ENCODE assay signal across 12 mouse cellular contexts in the genomic region with DNA sequence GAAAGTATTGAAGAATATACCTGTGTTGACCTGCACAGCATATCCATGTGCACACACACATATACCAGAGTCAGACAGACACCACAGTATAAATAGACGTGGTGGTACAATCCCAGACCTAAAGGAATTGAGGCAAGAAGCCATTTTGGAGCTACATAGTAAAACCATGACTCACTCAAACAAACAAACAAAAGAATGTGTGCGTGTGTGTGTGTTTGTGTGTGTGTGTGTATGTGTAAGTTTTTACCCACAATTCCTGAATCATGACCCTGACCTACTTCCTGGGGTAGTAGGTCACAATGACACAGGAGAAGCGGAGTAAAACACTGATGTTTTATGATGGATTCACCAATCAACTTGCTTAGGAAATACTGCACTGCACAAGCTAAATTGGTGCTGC. TPM values are rescaled to one million over a fixed set of nuclear protein-coding genes. Genes with fewer than 3 reads are reported as not detected.
A peak's percentile ranks its signal among the peaks of the same experiment; 100 is the strongest.
DNase-seq lines count a peak whose midpoint lies in the region; ATAC-seq and TF ChIP-seq lines count a peak whose summit lies in the region.
"Had no signal": no experiment of that assay in that cellular context is flagged by ENCODE, and none has a peak within 500 bp of the region (broad histone marks: within the 10 kb centered on the region; RNA-seq: fewer than 3 reads in every experiment).

No protein-coding gene starts in this region.

- no peak for DNase-seq in heart, adult 18-20 months
- DNase-seq in lung, embryonic 14.5 days: no peak
- DNase-seq in lung, adult 18-20 months: no peak
- no peak for DNase-seq in embryonic facial prominence, embryonic 14.5 days (ENCODE audit: low spot score)
- DNase-seq in thymus, postnatal 14 days: no peak
- DNase-seq: adrenal gland, adult 2 months; cerebellum, adult 18-20 months had no signal

- WGBS in heart, embryonic 13.5 days: 72% methylated on average over 3 of the region's 3 CpGs
- 54% methylated on average over 3 of the region's 3 CpGs for WGBS in lung, embryonic 14.5 days
- 73% methylated on average over 3 of the region's 3 CpGs for WGBS in embryonic facial prominence, embryonic 14.5 days
- 56% methylated on average over 3 of the region's 3 CpGs for WGBS in stomach, embryonic 14.5 days

- no peak overlapping the region for H3K9ac ChIP-seq in heart, embryonic 13.5 days
- H3K9ac ChIP-seq in lung, embryonic 14.5 days: no peak overlapping the region
- no peak overlapping the region for H3K9ac ChIP-seq in embryonic facial prominence, embryonic 14.5 days (ENCODE audit: low read depth, low read length)
- no peak overlapping the region for H3K9ac ChIP-seq in stomach, embryonic 14.5 days (replicated peaks; ENCODE audit: low read depth, low read length)

- H3K27ac ChIP-seq in heart, embryonic 13.5 days (replicated peaks): peak overlapping the region; percentile 95
- peak overlapping the region; percentile 96 for H3K27ac ChIP-seq in lung, embryonic 14.5 days (ENCODE audit: low read depth)
- peak overlapping the region; percentile 95 for H3K27ac ChIP-seq in embryonic facial prominence, embryonic 14.5 days (replicated peaks; ENCODE audit: low read depth, low read length)
- H3K27ac ChIP-seq in stomach, embryonic 14.5 days (ENCODE audit: low read length): peak overlapping the region; percentile 96

- H3K4me2 ChIP-seq in heart, embryonic 13.5 days: no peak overlapping the region
- H3K4me2 ChIP-seq in lung, embryonic 14.5 days: peak overlapping the region; percentile 37; the same call in 1 of the 2 replicates
- peak overlapping the region; percentile 32; the same call in 1 of the 2 replicates for H3K4me2 ChIP-seq in embryonic facial prominence, embryonic 14.5 days (ENCODE audit: low read depth, low read length)
- H3K4me2 ChIP-seq in stomach, embryonic 14.5 days (replicated peaks; ENCODE audit: low read depth, low read length): peak overlapping the region; percentile 8; the same call in 1 of the 2 replicates

- no peak for ATAC-seq in heart, embryonic 13.5 days (ENCODE audit: extremely low read depth, insufficient number of reproducible peaks, low FRiP score, low TSS enrichment)
- no peak for ATAC-seq in lung, embryonic 14.5 days (ENCODE audit: insufficient read depth)
- no peak for ATAC-seq in embryonic facial prominence, embryonic 14.5 days (ENCODE audit: low read depth)
- ATAC-seq in stomach, embryonic 14.5 days (ENCODE audit: insufficient number of reproducible peaks, insufficient read depth, low FRiP score, low read depth): no peak
- ATAC-seq in inflammation-experienced regulatory T-cells, adult 6 months: no peak

- H3K9me3 ChIP-seq in heart, embryonic 13.5 days: no peaks in the 10 kb centered on the region
- H3K9me3 ChIP-seq in lung, embryonic 14.5 days (ENCODE audit: low read depth, low read length): no peaks in the 10 kb centered on the region
- H3K9me3 ChIP-seq in embryonic facial prominence, embryonic 14.5 days (ENCODE audit: control insufficient read depth, low read length): no peaks in the 10 kb centered on the region
- no peaks in the 10 kb centered on the region for H3K9me3 ChIP-seq in stomach, embryonic 14.5 days (ENCODE audit: control insufficient read depth, low read depth, low read length)
- H3K9me3 ChIP-seq: megakaryocyte, embryonic 14.5 days had no signal

- H3K4me3 ChIP-seq in heart, embryonic 13.5 days: no peak overlapping the region
- no peak overlapping the region for H3K4me3 ChIP-seq in lung, embryonic 14.5 days (ENCODE audit: low read depth, low read length)
- H3K4me3 ChIP-seq in embryonic facial prominence, embryonic 14.5 days (ENCODE audit: low read depth, low read length): no peak overlapping the region
- no peak overlapping the region for H3K4me3 ChIP-seq in stomach, embryonic 14.5 days (ENCODE audit: low read depth, low read length)
- H3K4me3 ChIP-seq: megakaryocyte, embryonic 14.5 days had no signal

- TF ChIP-seq CTCF in lung, embryonic 14.5 days (IDR thresholded peaks at IDR 0.05; ENCODE audit: low read depth): no peak

- H3K4me1 ChIP-seq in heart, embryonic 13.5 days: peaks cover 40% of the 10 kb centered on the region
- peaks cover 25% of the 10 kb centered on the region for H3K4me1 ChIP-seq in lung, embryonic 14.5 days (ENCODE audit: insufficient read depth)
- H3K4me1 ChIP-seq in embryonic facial prominence, embryonic 14.5 days (ENCODE audit: control insufficient read depth, insufficient read depth, low read length): peaks cover 32% of the 10 kb centered on the region
- peaks cover 31% of the 10 kb centered on the region for H3K4me1 ChIP-seq in stomach, embryonic 14.5 days (ENCODE audit: control insufficient read depth, insufficient read depth, low read length)

- no peaks in the 10 kb centered on the region for H3K27me3 ChIP-seq in heart, embryonic 13.5 days (replicated peaks)
- no peaks in the 10 kb centered on the region for H3K27me3 ChIP-seq in lung, embryonic 14.5 days (ENCODE audit: insufficient read depth, low read length)
- no peaks in the 10 kb centered on the region for H3K27me3 ChIP-seq in embryonic facial prominence, embryonic 14.5 days (replicated peaks; ENCODE audit: control insufficient read depth, insufficient read depth, low read length)
- no peaks in the 10 kb centered on the region for H3K27me3 ChIP-seq in stomach, embryonic 14.5 days (ENCODE audit: control insufficient read depth, insufficient read depth, low read length)
- H3K27me3 ChIP-seq: CH12.LX; megakaryocyte, embryonic 14.5 days had no signal

- H3K36me3 ChIP-seq in heart, embryonic 13.5 days: no peaks in the 10 kb centered on the region
- H3K36me3 ChIP-seq in lung, embryonic 14.5 days (ENCODE audit: insufficient read depth): no peaks in the 10 kb centered on the region
- H3K36me3 ChIP-seq in embryonic facial prominence, embryonic 14.5 days (ENCODE audit: control insufficient read depth, insufficient read depth, low read length): no peaks in the 10 kb centered on the region
- H3K36me3 ChIP-seq in stomach, embryonic 14.5 days (ENCODE audit: control insufficient read depth, insufficient read depth, low read length): no peaks in the 10 kb centered on the region

RNA-seq across cellular contexts. Expression of a gene that starts 6.9 kb away (rescaled TPM):
- 168 TPM in 2 replicates for polyA plus RNA-seq in heart, embryonic 13.5 days (2015; fragmentation: Nextera tagmentation; extraction: Ambion mirVana)
- 100 to 1,000 TPM; 196 to 224 TPM for total RNA-seq in heart, adult 18-20 months (2021)
- polyA plus RNA-seq in lung, embryonic 14.5 days (2014; fragmentation: Nextera tagmentation; extraction: Ambion mirVana): 254 and 255 TPM in 2 replicates
- 180 and 182 TPM in 2 replicates for polyA plus RNA-seq in embryonic facial prominence, embryonic 14.5 days (2014; fragmentation: Nextera tagmentation; extraction: Ambion mirVana)
- 259 and 266 TPM in 2 replicates for polyA plus RNA-seq in stomach, embryonic 14.5 days (2014; fragmentation: Nextera tagmentation; extraction: Ambion mirVana)
- 100 to 1,000 TPM; 171 to 386 (median 383) TPM for polyA plus RNA-seq in inflammation-experienced regulatory T-cells, adult 6 months (2017; shearing (Covaris generic))

RNA-seq across cellular contexts. Expression of a gene that starts 12.7 kb away (rescaled TPM):
- 2.7 and 3.6 TPM in 2 replicates for polyA plus RNA-seq in heart, embryonic 13.5 days (2015; fragmentation: Nextera tagmentation; extraction: Ambion mirVana)
- 1 to 10 TPM; 1.5 to 3.4 TPM for total RNA-seq in heart, adult 18-20 months (2021)
- 6.8 and 6.9 TPM in 2 replicates for polyA plus RNA-seq in lung, embryonic 14.5 days (2014; fragmentation: Nextera tagmentation; extraction: Ambion mirVana)
- 2.7 and 3.0 TPM in 2 replicates for polyA plus RNA-seq in embryonic facial prominence, embryonic 14.5 days (2014; fragmentation: Nextera tagmentation; extraction: Ambion mirVana)
- polyA plus RNA-seq in stomach, embryonic 14.5 days (2014; fragmentation: Nextera tagmentation; extraction: Ambion mirVana): 3.3 and 4.5 TPM in 2 replicates
- 100 to 1,000 TPM; 216 to 294 (median 288) TPM for polyA plus RNA-seq in inflammation-experienced regulatory T-cells, adult 6 months (2017; shearing (Covaris generic))

RNA-seq across cellular contexts. Expression of a gene that starts 23.6 kb away (rescaled TPM):
- polyA plus RNA-seq in heart, embryonic 13.5 days (2015; fragmentation: Nextera tagmentation; extraction: Ambion mirVana): 169 and 182 TPM in 2 replicates
- total RNA-seq in heart, adult 18-20 months (2021): 1,000 to 10,000 TPM; 1,960 to 1,989 TPM
- polyA plus RNA-seq in lung, embryonic 14.5 days (2014; fragmentation: Nextera tagmentation; extraction: Ambion mirVana): 127 and 133 TPM in 2 replicates
- 183 and 202 TPM in 2 replicates for polyA plus RNA-seq in embryonic facial prominence, embryonic 14.5 days (2014; fragmentation: Nextera tagmentation; extraction: Ambion mirVana)
- polyA plus RNA-seq in stomach, embryonic 14.5 days (2014; fragmentation: Nextera tagmentation; extraction: Ambion mirVana): 172 and 179 TPM in 2 replicates
- polyA plus RNA-seq in inflammation-experienced regulatory T-cells, adult 6 months (2017; shearing (Covaris generic)): 100 to 1,000 TPM; 190 to 267 (median 222) TPM

RNA-seq across cellular contexts. Expression of a gene that starts 32.2 kb away (rescaled TPM):
- 4.3 and 5.6 TPM in 2 replicates for polyA plus RNA-seq in heart, embryonic 13.5 days (2015; fragmentation: Nextera tagmentation; extraction: Ambion mirVana)
- 10 to 100 TPM in 1 of 2 experiments, 1 to 10 TPM in 1; 9.6 to 18.7 TPM for total RNA-seq in heart, adult 18-20 months (2021)
- 3.2 and 3.7 TPM in 2 replicates for polyA plus RNA-seq in lung, embryonic 14.5 days (2014; fragmentation: Nextera tagmentation; extraction: Ambion mirVana)
- polyA plus RNA-seq in embryonic facial prominence, embryonic 14.5 days (2014; fragmentation: Nextera tagmentation; extraction: Ambion mirVana): 3.4 and 4.1 TPM in 2 replicates
- polyA plus RNA-seq in stomach, embryonic 14.5 days (2014; fragmentation: Nextera tagmentation; extraction: Ambion mirVana): 127 and 140 TPM in 2 replicates
- 10 to 100 TPM; 18.1 to 38.8 (median 20.9) TPM for polyA plus RNA-seq in inflammation-experienced regulatory T-cells, adult 6 months (2017; shearing (Covaris generic))

RNA-seq across cellular contexts. Expression of a gene that starts 34.1 kb away (rescaled TPM):
- 30.5 and 32.7 TPM in 2 replicates for polyA plus RNA-seq in heart, embryonic 13.5 days (2015; fragmentation: Nextera tagmentation; extraction: Ambion mirVana)
- 10 to 100 TPM; 25.8 to 26.8 TPM for total RNA-seq in heart, adult 18-20 months (2021)
- 31.8 and 37.4 TPM in 2 replicates for polyA plus RNA-seq in lung, embryonic 14.5 days (2014; fragmentation: Nextera tagmentation; extraction: Ambion mirVana)
- 40.9 and 41.5 TPM in 2 replicates for polyA plus RNA-seq in embryonic facial prominence, embryonic 14.5 days (2014; fragmentation: Nextera tagmentation; extraction: Ambion mirVana)
- 29.5 and 38.9 TPM in 2 replicates for polyA plus RNA-seq in stomach, embryonic 14.5 days (2014; fragmentation: Nextera tagmentation; extraction: Ambion mirVana)
- polyA plus RNA-seq in inflammation-experienced regulatory T-cells, adult 6 months (2017; shearing (Covaris generic)): 10 to 100 TPM; 46.0 to 72.8 (median 53.3) TPM

Comparison
In these comparisons a context has a peak if more than half of its experiments do, and no peak if none do; other contexts are left out.
1. RNA of a gene that starts 12.7 kb away (polyA plus RNA-seq): 216 to 294 TPM in inflammation-experienced regulatory T-cells, adult 6 months; 6.8 to 6.9 TPM in lung, embryonic 14.5 days, 3.3 to 4.5 TPM in stomach, embryonic 14.5 days, 2.7 to 3.6 TPM in heart, embryonic 13.5 days and 2.7 to 3.0 TPM in embryonic facial prominence, embryonic 14.5 days; every median in the first group is over 10 times any median in the second.
2. Peak in every context shown above with its lines, with median percentiles within 50 percentile points of each other: H3K27ac ChIP-seq.